Mouse (Mus musculus): ENCODE results near the gene Chil1. TPM values are rescaled to one million over a fixed set of nuclear protein-coding genes. Genes with fewer than 3 reads are reported as not detected.

The Chil1 gene
- polyA plus RNA-seq (2016; fragmentation: Nextera tagmentation; extraction: Ambion mirVana), result 3.0 and 3.3 TPM in 2 replicates

DNA sequence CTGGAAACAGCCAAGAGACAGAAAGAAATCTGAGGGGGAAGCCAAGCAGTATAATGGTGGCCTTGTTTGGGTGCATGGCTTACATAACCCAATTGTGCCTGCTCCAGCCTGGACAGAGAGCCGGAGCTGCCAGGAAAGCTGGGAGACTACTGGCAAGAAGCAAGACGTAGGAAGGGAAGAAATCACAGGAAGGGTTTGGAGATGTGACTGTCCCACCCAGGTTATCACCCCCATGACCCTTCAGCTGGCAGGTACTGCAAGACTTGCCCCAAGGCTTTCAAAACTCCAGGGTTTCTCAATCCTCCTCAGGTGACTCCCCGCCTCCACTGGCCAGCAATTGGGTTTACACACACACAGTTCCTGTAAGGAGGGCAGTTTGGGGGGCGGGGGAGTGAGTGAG lies at the start of gene Chil1:
Chil1 (plus strand) TSS at position 152 of the 400 bp plus-strand sequence.
- 54% methylated on average over 4 of the region's 4 CpGs for WGBS
- H3K4me2 ChIP-seq (replicated peaks), result no peak within 1 kb of the TSS
- H3K4me3 ChIP-seq, result no peak within 1 kb of the TSS
- H3K27ac ChIP-seq, result no peak within 1 kb of the TSS
- H3K9ac ChIP-seq, result no peak within 1 kb of the TSS
- H3K9me3 ChIP-seq (replicated peaks), result no peaks in the 10 kb centered on the region
- ATAC-seq (ENCODE audit: low FRiP score), result no peak
- H3K36me3 ChIP-seq, result no peaks in the 10 kb centered on the region
- H3K4me1 ChIP-seq, result 0 out of 2 replicates have a peak, but pooled peaks cover 7% of the 10 kb centered on the region
- no peaks in the 10 kb centered on the region for H3K27me3 ChIP-seq

DNA sequence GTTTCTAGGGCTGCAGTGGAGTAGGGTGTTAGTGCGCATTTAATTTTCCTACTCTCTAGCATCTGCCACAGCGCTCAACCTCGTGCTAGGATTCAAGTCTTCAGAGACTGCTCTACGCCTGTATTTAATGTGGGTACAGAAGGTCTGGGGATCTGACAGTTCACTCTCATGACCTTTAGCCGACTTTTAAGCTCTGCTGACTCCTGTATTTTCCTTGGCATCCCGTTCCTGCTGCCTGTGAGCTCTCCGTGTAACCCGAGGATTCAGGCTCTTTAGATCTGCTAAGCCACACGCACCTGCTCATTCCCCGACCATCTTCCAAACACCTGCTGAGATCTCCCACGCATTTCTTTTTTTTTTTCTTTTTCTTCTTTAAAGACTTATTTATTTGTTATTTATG lies 48.7 kb upstream of the Chil1 start:
- no peak overlapping the region for H3K4me3 ChIP-seq
- no peaks in the 10 kb centered on the region for H3K27me3 ChIP-seq
- WGBS, result 61% methylated on average over 11 of the region's 11 CpGs
- no peaks in the 10 kb centered on the region for H3K36me3 ChIP-seq
- ATAC-seq (ENCODE audit: low FRiP score), result no peak
- H3K9ac ChIP-seq, result no peak overlapping the region
- no peak overlapping the region for H3K27ac ChIP-seq
- no peaks in the 10 kb centered on the region for H3K4me1 ChIP-seq
- no peaks in the 10 kb centered on the region for H3K9me3 ChIP-seq (replicated peaks)
- H3K4me2 ChIP-seq (replicated peaks), result no peak overlapping the region

- ATAC-seq (ENCODE audit: low FRiP score), result no peak
- Histone ChIP-seq H3K27me3 (no peaks in the 10 kb centered on the region), H3K36me3 (no peaks in the 10 kb centered on the region), H3K9me3 (replicated peaks) (no peaks in the 10 kb centered on the region), H3K4me3 (no peak overlapping the region), H3K4me2 (replicated peaks) (no peak overlapping the region), H3K9ac (no peak overlapping the region), H3K4me1 (no peaks in the 10 kb centered on the region), H3K27ac (no peak overlapping the region)
- WGBS, result 67% methylated on average over 3 of the region's 3 CpGs
Observed at GRCm38 (mm10) chr1:134136351-134136750, 45.6 kb upstream of the Chil1 start.

GRCm38 (mm10) chr1:134138424-134138823 lies 43.6 kb upstream of the Chil1 start:
- H3K4me1 ChIP-seq, result peaks cover 15% of the 10 kb centered on the region
- no peak for ATAC-seq (ENCODE audit: low FRiP score)
- no peaks in the 10 kb centered on the region for H3K36me3 ChIP-seq
- no peak overlapping the region for H3K4me3 ChIP-seq
- no peak overlapping the region for H3K9ac ChIP-seq
- WGBS, result 81% methylated on average over 9 of the region's 9 CpGs
- H3K27me3 ChIP-seq, result no peaks in the 10 kb centered on the region
- H3K4me2 ChIP-seq (replicated peaks), result no peak overlapping the region
- no peaks in the 10 kb centered on the region for H3K9me3 ChIP-seq (replicated peaks)
- no peak overlapping the region for H3K27ac ChIP-seq

DNA sequence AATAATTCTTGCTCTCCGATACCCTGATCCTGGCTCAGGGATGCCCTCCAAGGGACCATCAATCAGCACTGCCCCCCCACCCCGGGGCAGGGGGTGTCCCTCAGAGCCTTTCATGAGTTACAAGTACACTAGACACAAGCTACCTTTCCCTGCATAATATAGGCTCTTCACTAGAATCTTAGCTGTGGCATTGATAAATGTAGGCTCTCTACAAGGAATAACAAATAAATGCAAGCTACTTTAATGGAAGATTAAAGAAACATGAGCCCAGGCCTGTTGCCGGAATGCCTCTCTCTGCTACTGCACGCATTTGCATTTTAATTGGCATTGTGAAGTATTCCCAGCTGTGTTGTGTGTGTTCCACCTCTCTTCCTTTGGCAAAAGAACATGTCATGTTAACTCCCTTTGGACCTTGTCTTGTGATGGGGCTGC lies 39.6 kb upstream of the Chil1 start:
- Histone ChIP-seq H3K36me3 (no peaks in the 10 kb centered on the region), H3K9ac (no peak overlapping the region), H3K4me1 (peaks cover 18% of the 10 kb centered on the region), H3K9me3 (replicated peaks) (no peaks in the 10 kb centered on the region), H3K27me3 (no peaks in the 10 kb centered on the region), H3K4me2 (replicated peaks) (no peak overlapping the region), H3K4me3 (no peak overlapping the region), H3K27ac (peak overlapping the region; percentile 67)
- peak; percentile 78 for ATAC-seq (ENCODE audit: low FRiP score)
- 36% methylated on average over 4 of the region's 4 CpGs for WGBS

- H3K4me3 ChIP-seq, result no peak overlapping the region
- 0 out of 2 replicates have a peak, but pooled peaks cover 3% of the 10 kb centered on the region for H3K27me3 ChIP-seq
- no peak for ATAC-seq (ENCODE audit: low FRiP score)
- no peaks in the 10 kb centered on the region for H3K36me3 ChIP-seq
- peaks cover 18% of the 10 kb centered on the region for H3K4me1 ChIP-seq
- 79% methylated on average over 8 of the region's 8 CpGs for WGBS
- no peaks in the 10 kb centered on the region for H3K9me3 ChIP-seq (replicated peaks)
- no peak overlapping the region for H3K27ac ChIP-seq
- H3K4me2 ChIP-seq (replicated peaks), result no peak overlapping the region
- H3K9ac ChIP-seq, result no peak overlapping the region
Observed at GRCm38 (mm10) chr1:134146066-134146465, 35.9 kb upstream of the Chil1 start.

DNA sequence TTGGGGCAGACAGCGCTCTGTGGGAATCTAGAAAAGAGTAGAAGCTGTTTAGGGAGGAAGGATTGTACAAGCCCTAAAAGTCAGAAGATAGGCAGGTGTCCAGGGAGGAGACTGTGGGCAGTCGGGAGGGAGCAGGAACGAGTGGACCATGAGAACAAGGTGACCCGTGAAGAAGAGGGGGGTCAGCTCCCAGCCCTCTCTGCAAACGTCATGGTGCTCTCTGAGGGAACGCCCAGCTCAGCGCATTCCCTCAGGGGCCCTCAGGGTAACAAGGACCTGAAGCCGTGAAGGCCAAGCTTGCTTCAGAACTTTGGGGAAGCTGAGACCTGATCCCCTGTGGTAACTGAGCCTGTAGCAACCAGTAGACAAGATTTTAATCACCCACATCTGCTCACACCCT lies 31.9 kb upstream of the Chil1 start:
- Histone ChIP-seq H3K27ac (no peak overlapping the region), H3K9me3 (replicated peaks) (peaks cover 4% of the 10 kb centered on the region; the same call in 1 of the 2 replicates), H3K4me3 (no peak overlapping the region), H3K4me2 (replicated peaks) (no peak overlapping the region), H3K36me3 (no peaks in the 10 kb centered on the region), H3K9ac (no peak overlapping the region), H3K4me1 (no peaks in the 10 kb centered on the region), H3K27me3 (peaks cover 6% of the 10 kb centered on the region; the same call in 1 of the 2 replicates)
- 64% methylated on average over 8 of the region's 8 CpGs for WGBS
- no peak for ATAC-seq (ENCODE audit: low FRiP score)

DNA sequence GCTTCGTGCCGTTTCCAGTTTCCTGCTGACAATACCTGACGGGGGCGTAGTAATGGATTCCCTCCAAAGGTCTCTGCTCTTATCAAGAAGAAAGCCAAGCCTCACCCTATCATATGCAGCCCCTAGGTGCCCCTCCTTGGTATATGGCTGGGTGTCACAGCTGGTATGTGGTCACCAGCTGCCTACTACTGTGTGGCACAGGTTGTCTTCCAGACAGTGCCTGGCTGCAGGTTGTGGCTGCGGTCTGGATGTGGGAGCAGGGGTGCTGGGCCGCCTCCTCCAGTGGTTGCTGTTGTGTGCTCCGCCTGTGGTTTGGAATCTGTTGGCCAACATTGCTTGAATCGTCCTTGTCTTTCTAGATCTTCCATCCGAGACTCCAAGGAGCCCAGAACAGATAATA lies 31.2 kb upstream of the Chil1 start:
- 94% methylated on average over 9 of the region's 9 CpGs for WGBS

DNA sequence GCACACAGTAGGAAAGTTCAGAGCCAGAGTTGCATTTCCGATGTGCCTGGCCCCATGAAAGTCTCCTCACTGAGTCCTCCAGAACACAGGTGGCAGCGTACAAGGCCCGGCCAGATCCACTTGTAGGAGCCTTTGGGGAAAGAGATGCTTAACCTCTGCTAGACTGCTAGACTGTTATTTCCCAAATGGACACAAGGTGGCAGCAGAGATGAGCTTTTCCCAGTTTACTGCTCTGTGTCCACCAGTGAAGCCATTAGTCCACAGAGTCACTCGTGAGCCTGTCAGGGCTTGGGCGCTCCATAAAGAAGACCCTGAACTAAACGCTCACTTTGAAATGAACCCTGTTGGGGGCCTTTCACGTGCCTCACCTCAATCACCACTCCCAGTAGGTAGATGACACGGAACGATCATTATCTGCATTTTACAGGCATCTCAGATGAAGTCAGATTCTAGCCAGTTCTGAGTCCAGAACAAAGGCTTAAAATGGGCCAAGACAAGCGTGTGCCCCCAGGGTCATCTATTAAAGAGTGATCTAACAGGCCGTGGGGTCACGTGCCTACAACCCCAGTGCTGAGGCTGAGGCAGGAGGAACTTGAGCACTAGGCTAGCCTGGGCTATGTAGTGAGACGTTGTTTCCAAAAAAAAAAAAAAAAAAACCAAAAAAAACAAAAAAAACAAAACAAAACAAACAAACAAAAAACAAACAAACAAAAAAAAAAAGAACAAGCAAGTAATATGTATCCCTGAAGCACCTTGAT lies 30.1 kb upstream of the Chil1 start:
- Histone ChIP-seq H3K27ac (no peak overlapping the region), H3K9me3 (replicated peaks) (peaks cover 4% of the 10 kb centered on the region; the same call in 1 of the 2 replicates), H3K4me2 (replicated peaks) (no peak overlapping the region), H3K9ac (no peak overlapping the region), H3K4me1 (no peaks in the 10 kb centered on the region), H3K36me3 (no peaks in the 10 kb centered on the region), H3K27me3 (peaks cover 6% of the 10 kb centered on the region; the same call in 1 of the 2 replicates), H3K4me3 (no peak overlapping the region)
- WGBS, result 36% methylated on average over 13 of the region's 13 CpGs
- ATAC-seq (ENCODE audit: low FRiP score), result peak; percentile 86

More for the DNA sequence above, 31.2 kb upstream of the Chil1 start:
- no peaks in the 10 kb centered on the region for H3K36me3 ChIP-seq
- ATAC-seq (ENCODE audit: low FRiP score), result 0 out of 2 replicates have a peak, but pooled peaks have one; percentile 55
- no peaks in the 10 kb centered on the region for H3K4me1 ChIP-seq
- peaks cover 6% of the 10 kb centered on the region; the same call in 1 of the 2 replicates for H3K27me3 ChIP-seq
- H3K9me3 ChIP-seq (replicated peaks), result peaks cover 4% of the 10 kb centered on the region; the same call in 1 of the 2 replicates
- no peak overlapping the region for H3K4me3 ChIP-seq
- H3K4me2 ChIP-seq (replicated peaks), result no peak overlapping the region
- H3K9ac ChIP-seq, result no peak overlapping the region
- H3K27ac ChIP-seq, result no peak overlapping the region

DNA sequence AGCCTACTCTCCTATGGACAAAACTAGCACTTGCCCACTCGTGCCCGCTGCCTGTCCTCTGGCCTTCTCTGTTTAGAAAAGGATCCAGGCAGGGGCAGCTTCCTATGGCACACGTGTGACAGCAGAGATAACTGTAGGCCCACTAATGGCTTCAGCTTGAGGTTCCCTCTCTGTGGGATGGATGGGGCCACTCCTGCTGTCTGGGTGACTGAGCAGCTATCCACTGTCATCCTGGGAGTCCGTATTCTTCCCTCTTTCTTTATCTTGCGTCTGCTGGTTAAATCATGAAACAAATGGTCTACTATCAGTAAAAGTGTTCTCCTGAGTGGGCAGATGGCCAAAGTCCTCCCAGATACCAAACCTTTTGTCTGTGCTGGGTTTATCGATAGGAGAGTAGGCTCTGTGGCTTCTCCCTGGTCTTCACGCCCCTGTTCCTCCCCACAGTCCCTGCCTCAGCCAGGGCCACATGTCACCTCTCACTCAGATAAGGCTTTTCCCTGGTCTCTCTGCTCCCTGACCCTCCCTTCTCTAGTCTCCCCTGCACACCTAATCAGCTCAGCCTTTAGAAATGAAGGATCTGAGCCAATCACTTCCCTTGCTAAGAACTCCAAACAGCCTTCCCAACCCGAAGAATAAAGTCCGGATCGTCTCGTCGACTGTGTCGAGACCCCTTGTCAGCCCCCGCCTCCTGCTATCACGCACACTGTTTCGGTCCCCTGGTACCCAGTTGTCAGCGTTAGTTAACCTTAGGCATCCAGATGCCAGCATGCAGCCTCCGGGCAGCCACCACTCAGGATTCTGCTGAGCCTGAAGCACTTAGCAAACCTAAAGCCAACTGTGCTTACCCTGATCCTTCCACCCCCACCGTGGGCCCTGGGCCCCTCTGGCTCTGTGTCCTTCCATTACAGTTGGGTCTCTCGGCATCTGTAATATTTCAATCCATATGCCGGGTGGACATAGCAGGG lies 29.1 kb upstream of the Chil1 start:
- peaks cover 4% of the 10 kb centered on the region; the same call in 1 of the 2 replicates for H3K9me3 ChIP-seq (replicated peaks)
- peaks cover 6% of the 10 kb centered on the region; the same call in 1 of the 2 replicates for H3K27me3 ChIP-seq
- no peak overlapping the region for H3K4me2 ChIP-seq (replicated peaks)
- no peak for ATAC-seq (ENCODE audit: low FRiP score)
- no peak overlapping the region for H3K9ac ChIP-seq
- H3K4me3 ChIP-seq, result no peak overlapping the region
- WGBS, result 76% methylated on average over 21 of the region's 21 CpGs
- H3K4me1 ChIP-seq, result no peaks in the 10 kb centered on the region
- no peaks in the 10 kb centered on the region for H3K36me3 ChIP-seq
- no peak overlapping the region for H3K27ac ChIP-seq

GRCm38 (mm10) chr1:134154121-134154520 lies 27.9 kb upstream of the Chil1 start:
- no peak overlapping the region for H3K27ac ChIP-seq
- H3K36me3 ChIP-seq, result no peaks in the 10 kb centered on the region
- no peaks in the 10 kb centered on the region for H3K4me1 ChIP-seq
- ATAC-seq (ENCODE audit: low FRiP score), result no peak
- WGBS, result 88% methylated on average over 3 of the region's 3 CpGs
- H3K9ac ChIP-seq, result no peak overlapping the region
- H3K9me3 ChIP-seq (replicated peaks), result peaks cover 4% of the 10 kb centered on the region; the same call in 1 of the 2 replicates
- no peak overlapping the region for H3K4me2 ChIP-seq (replicated peaks)
- H3K27me3 ChIP-seq, result peaks cover 6% of the 10 kb centered on the region; the same call in 1 of the 2 replicates
- no peak overlapping the region for H3K4me3 ChIP-seq

DNA sequence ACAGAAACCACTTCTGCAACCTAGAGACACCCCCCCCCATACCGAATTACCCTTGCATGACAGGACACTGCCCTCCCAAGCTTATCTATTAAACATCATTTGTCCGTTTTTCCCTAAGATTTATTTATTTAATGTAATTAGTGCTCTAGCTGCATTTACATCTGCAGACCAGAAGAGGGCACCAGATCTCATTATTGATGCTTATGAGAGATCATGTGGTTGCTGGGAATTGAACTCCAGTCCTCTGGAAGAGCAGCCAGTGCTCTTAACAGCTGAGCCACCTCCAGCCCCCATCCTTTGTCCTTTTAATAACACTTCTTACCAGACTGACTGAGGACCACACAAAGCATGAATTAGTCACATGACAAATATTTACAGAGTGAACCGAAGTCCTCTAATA lies 27.3 kb upstream of the Chil1 start:
- ATAC-seq (ENCODE audit: low FRiP score), result no peak
- H3K4me2 ChIP-seq (replicated peaks), result no peak overlapping the region
- no peaks in the 10 kb centered on the region for H3K4me1 ChIP-seq
- no peak overlapping the region for H3K27ac ChIP-seq
- WGBS, result 52% methylated on average over 3 of the region's 3 CpGs
- no peaks in the 10 kb centered on the region for H3K36me3 ChIP-seq
- H3K27me3 ChIP-seq, result peaks cover 6% of the 10 kb centered on the region; the same call in 1 of the 2 replicates
- no peak overlapping the region for H3K4me3 ChIP-seq
- H3K9me3 ChIP-seq (replicated peaks), result peaks cover 4% of the 10 kb centered on the region; the same call in 1 of the 2 replicates
- H3K9ac ChIP-seq, result no peak overlapping the region
